Mouse (Mus musculus) brain, embryonic 14.5 days (tissue): ENCODE data around the gene B3gat2.
A peak's percentile ranks its signal among the peaks of the same experiment; 100 is the strongest.

ENCODE experiments used
- CTCF ChIP-seq: fragments of 200-500 bp; IDR thresholded peaks from 2 replicates; pipeline ENCODE4 v1.5.1; 2012; ENCODE audit warnings: inconsistent platforms, mild to moderate bottlenecking, moderate library complexity, borderline replicate concordance; ENCODE audit not compliant: insufficient read depth, insufficient read length; ENCODE audit errors: extremely low read depth
- POLR2A ChIP-seq: fragments of 200-500 bp; IDR thresholded peaks from 2 replicates; pipeline ENCODE4 v1.6.1; 2012; ENCODE audit warnings: mild to moderate bottlenecking, inconsistent platforms, borderline replicate concordance; ENCODE audit not compliant: poor library complexity, insufficient read depth, insufficient read length, severe bottlenecking; ENCODE audit errors: extremely low read depth

DNA sequence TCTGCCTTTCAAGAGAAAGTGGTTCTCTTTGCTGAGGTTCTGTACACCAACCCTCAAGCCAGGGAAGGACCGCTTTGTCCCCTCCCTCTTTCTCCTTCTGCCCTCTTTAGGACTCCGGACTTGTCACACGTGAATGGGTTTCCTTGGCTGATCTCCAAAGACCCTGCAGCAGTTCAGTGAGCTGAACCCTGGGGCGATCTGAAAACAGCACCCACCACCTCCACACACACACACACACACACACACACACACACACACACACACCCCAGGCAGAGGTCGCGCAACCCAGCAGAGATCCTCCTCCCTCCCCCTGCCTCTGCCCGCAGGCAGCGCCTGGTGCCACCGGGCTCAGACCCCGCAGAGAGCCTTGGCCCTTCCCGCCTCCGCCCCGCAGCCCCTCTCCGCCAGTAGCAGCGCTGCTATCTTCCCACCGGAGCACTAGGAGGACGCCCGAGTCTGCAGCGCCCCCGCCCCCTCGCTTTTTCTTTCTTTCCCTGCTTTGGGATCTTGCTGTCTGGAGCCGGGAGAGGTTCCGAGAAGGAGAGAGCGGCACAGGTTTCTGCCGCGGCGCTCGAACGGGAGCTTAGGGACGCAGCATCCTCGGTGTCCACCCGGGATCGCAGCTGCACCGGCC lies at the start of gene B3gat2:
- TF ChIP-seq CTCF, result peak; percentile 20; the same call in 1 of the 2 replicates
- no peak for TF ChIP-seq POLR2A
